In genomic region chr4:25432203-25432602, GRCm38 (mm10) we compare ENCODE assay signal across 26 mouse cellular contexts.
"Had no signal": no experiment of that assay in that cellular context is flagged by ENCODE, and none has a peak within 500 bp of the region (broad histone marks: within the 10 kb centered on the region; RNA-seq: fewer than 3 reads in every experiment).

No protein-coding gene starts in this region.

- H3K27ac ChIP-seq: gastrocnemius, adult 2 months; heart, embryonic 10.5 days; hindbrain, embryonic 10.5 days; hindbrain, embryonic 12.5 days; hindbrain, embryonic 14.5 days; intestine, embryonic 15.5 days; layer of hippocampus, adult 2 months; left cerebral cortex, adult 2 months; limb, embryonic 10.5 days; limb, embryonic 12.5 days; liver, embryonic 13.5 days had no signal

- H3K9ac ChIP-seq: heart, embryonic 12.5 days; hindbrain, embryonic 12.5 days; hindbrain, embryonic 14.5 days; intestine, embryonic 15.5 days; limb, embryonic 12.5 days; liver, embryonic 13.5 days had no signal

- H3K9me3 ChIP-seq: heart, embryonic 10.5 days; heart, embryonic 12.5 days; hindbrain, embryonic 10.5 days; hindbrain, embryonic 12.5 days; intestine, embryonic 15.5 days; limb, embryonic 10.5 days; limb, embryonic 12.5 days; liver, embryonic 13.5 days had no signal

- H3K36me3 ChIP-seq: heart, embryonic 10.5 days; heart, embryonic 12.5 days; hindbrain, embryonic 10.5 days; hindbrain, embryonic 12.5 days; intestine, embryonic 15.5 days; limb, embryonic 10.5 days; limb, embryonic 12.5 days; liver, embryonic 13.5 days had no signal

- ATAC-seq: hindbrain, embryonic 16.5 days; inflammation-experienced regulatory T-cells, adult 6 months; intestine, embryonic 15.5 days; intestine, postnatal 0 days had no signal

- DNase-seq: gastrocnemius, adult 2 months; gastrocnemius, postnatal 10 days; gastrocnemius, postnatal 25 days; heart, adult 18-20 months; heart, postnatal 10 days; heart, postnatal 4 days; kidney, adult 18-20 months; kidney, adult 8-10 months; kidney, postnatal 10 days; kidney, postnatal 25 days; kidney, postnatal 4 days; liver; liver, embryonic 13.5 days had no signal

- H3K4me2 ChIP-seq: heart, embryonic 12.5 days; hindbrain, embryonic 12.5 days; hindbrain, embryonic 14.5 days; intestine, embryonic 15.5 days; limb, embryonic 12.5 days; liver, embryonic 13.5 days had no signal

- H3K27me3 ChIP-seq: heart, embryonic 12.5 days; hindbrain, embryonic 12.5 days; intestine, embryonic 15.5 days; limb, embryonic 12.5 days; liver, embryonic 13.5 days had no signal

- H3K4me3 ChIP-seq: gastrocnemius, adult 2 months; heart, embryonic 10.5 days; heart, embryonic 12.5 days; hindbrain, embryonic 10.5 days; hindbrain, embryonic 12.5 days; intestine, embryonic 15.5 days; layer of hippocampus, adult 2 months; left cerebral cortex, adult 2 months; limb, embryonic 10.5 days; limb, embryonic 12.5 days; liver, embryonic 13.5 days had no signal

- H3K4me1 ChIP-seq: heart, embryonic 10.5 days; heart, embryonic 12.5 days; hindbrain, embryonic 10.5 days; hindbrain, embryonic 12.5 days; intestine, embryonic 15.5 days; limb, embryonic 10.5 days; limb, embryonic 12.5 days; liver, embryonic 13.5 days had no signal
